Mouse (Mus musculus) embryonic fibroblast, embryonic 13.5 days (primary cell): Measurements from ENCODE around the gene Ackr4.

Source experiments
- CTCF ChIP-seq: IDR thresholded peaks from 2 replicates; pipeline ENCODE4 v1.5.1; 2011; ENCODE audit warnings: mild to moderate bottlenecking, control low read depth, low read length, moderate library complexity, borderline replicate concordance; ENCODE audit not compliant: insufficient read depth
- POLR2A ChIP-seq: IDR thresholded peaks from 2 replicates; pipeline ENCODE4 v1.6.1; 2011; ENCODE audit warnings: low read depth, mild to moderate bottlenecking, control low read depth, low read length, moderate library complexity

DNA sequence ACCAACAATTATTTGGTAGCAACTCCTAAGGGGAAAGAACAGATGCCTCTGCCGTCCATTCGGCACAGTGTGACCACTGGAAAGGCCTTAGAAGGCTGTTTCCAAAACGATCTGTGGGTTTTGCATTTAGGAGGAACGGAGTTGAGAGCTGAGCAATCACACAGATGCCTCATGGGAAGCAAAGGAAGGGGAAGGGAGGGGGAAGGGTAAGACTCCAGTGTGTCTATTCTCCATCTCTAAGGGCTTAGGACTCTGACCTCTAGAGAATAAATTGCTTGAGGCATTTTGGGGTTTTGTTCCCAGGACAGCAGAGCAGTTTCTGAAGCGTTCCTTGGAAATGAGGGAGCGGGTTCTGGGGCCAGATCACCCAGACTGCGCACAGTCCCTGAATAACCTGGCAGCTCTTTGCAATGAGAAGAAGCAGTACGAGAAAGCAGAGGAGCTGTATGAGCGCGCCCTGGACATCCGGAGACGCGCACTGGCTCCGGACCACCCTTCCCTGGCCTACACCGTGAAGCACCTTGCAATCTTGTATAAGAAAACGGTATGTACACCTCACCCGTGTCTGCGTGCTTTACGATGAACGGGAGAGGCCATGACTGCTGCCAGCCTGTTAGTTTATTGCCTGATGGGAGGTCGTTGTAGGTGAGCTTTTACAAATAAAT is 87.6 kb downstream of the Ackr4 start:
- TF ChIP-seq CTCF, result no peak
- TF ChIP-seq POLR2A, result no peak
